ENCODE assay signal across 8 mouse cellular contexts in genomic region chr4:100130771-100131475, GRCm38 (mm10). TPM values are rescaled to one million over a fixed set of nuclear protein-coding genes. Genes with fewer than 3 reads are reported as not detected.
DNase-seq lines count a peak whose midpoint lies in the region; ATAC-seq lines count a peak whose summit lies in the region.

No protein-coding gene starts in this region.

- H3K27me3 ChIP-seq in kidney, embryonic 16.5 days (ENCODE audit: insufficient read depth, low read length), result no peaks in the 10 kb centered on the region
- H3K27me3 ChIP-seq in hindbrain, embryonic 14.5 days (ENCODE audit: control insufficient read depth, insufficient read depth, low read length), result no peaks in the 10 kb centered on the region

- no peaks in the 10 kb centered on the region for H3K36me3 ChIP-seq in kidney, embryonic 16.5 days (ENCODE audit: insufficient read depth, low read length)
- H3K36me3 ChIP-seq in hindbrain, embryonic 14.5 days (replicated peaks; ENCODE audit: control insufficient read depth, insufficient read depth), result no peaks in the 10 kb centered on the region

- ATAC-seq in kidney, embryonic 16.5 days (ENCODE audit: low FRiP score, low TSS enrichment), result no peak
- ATAC-seq in hindbrain, embryonic 14.5 days (ENCODE audit: low FRiP score), result no peak

- H3K9ac ChIP-seq in kidney, embryonic 16.5 days (replicated peaks; ENCODE audit: low read length), result no peak overlapping the region
- no peak overlapping the region for H3K9ac ChIP-seq in hindbrain, embryonic 14.5 days

- no peaks in the 10 kb centered on the region for H3K9me3 ChIP-seq in kidney, embryonic 16.5 days (ENCODE audit: low read length)
- H3K9me3 ChIP-seq in hindbrain, embryonic 14.5 days (ENCODE audit: control insufficient read depth, low read length), result no peaks in the 10 kb centered on the region

- H3K27ac ChIP-seq in kidney, embryonic 16.5 days (ENCODE audit: low read length), result no peak overlapping the region
- no peak overlapping the region for H3K27ac ChIP-seq in hindbrain, embryonic 14.5 days

- peaks cover 14% of the 10 kb centered on the region for H3K4me1 ChIP-seq in kidney, embryonic 16.5 days (ENCODE audit: insufficient read depth, low read length)
- H3K4me1 ChIP-seq in hindbrain, embryonic 14.5 days (replicated peaks; ENCODE audit: control insufficient read depth, insufficient read depth, low read length), result no peaks in the 10 kb centered on the region; the same call in 1 of the 2 replicates

- 72% methylated on average over 3 of the region's 3 CpGs for WGBS in kidney, embryonic 16.5 days
- 92% methylated on average over 3 of the region's 3 CpGs for WGBS in hindbrain, embryonic 14.5 days

- no peak overlapping the region for H3K4me2 ChIP-seq in kidney, embryonic 16.5 days (replicated peaks; ENCODE audit: low read depth, low read length)
- H3K4me2 ChIP-seq in hindbrain, embryonic 14.5 days (replicated peaks), result no peak overlapping the region

- peak; percentile 24 for DNase-seq in adrenal gland, adult 2 months
- no peak for DNase-seq in adrenal gland, adult 18-20 months (ENCODE audit: low spot score in 2 of 2)
- peak; percentile 25 for DNase-seq in kidney, adult 11 months
- peak; percentile 9 for DNase-seq in urinary bladder, postnatal 25 days (ENCODE audit: low spot score)
- no peak for DNase-seq in urinary bladder, adult 2 months (ENCODE audit: low spot score)
- DNase-seq in B cell, adult 2 months, result no peak
- DNase-seq in hindbrain, embryonic 14.5 days (ENCODE audit: low spot score), result no peak

- no peak overlapping the region for H3K4me3 ChIP-seq in kidney, embryonic 16.5 days (ENCODE audit: low read length)
- no peak overlapping the region for H3K4me3 ChIP-seq in hindbrain, embryonic 14.5 days (replicated peaks; ENCODE audit: low read length)

RNA-seq across cellular contexts. Expression of gene Ror1, which starts 35.3 kb away (rescaled TPM):
- 1 to 10 TPM; 4.4 to 6.4 TPM for total RNA-seq in adrenal gland, adult 2 months (2021)
- polyA plus RNA-seq in adrenal gland, adult 2 months (2012; rRNA removed), result 1.3 and 1.4 TPM in 2 replicates
- total RNA-seq in adrenal gland, adult 18-20 months (2021), result 1 to 10 TPM; 2.0 to 3.4 TPM
- 9.2 and 9.3 TPM in 2 replicates for polyA plus RNA-seq in kidney, embryonic 16.5 days (2015; fragmentation: Nextera tagmentation; extraction: Ambion mirVana)
- polyA plus RNA-seq in urinary bladder, adult 2 months (2012; rRNA removed), result 8.9 and 11.8 TPM in 2 replicates
- polyA plus RNA-seq in hindbrain, embryonic 14.5 days (2014; fragmentation: Nextera tagmentation; extraction: Ambion mirVana), result 1.5 and 1.8 TPM in 2 replicates

Comparison
In these comparisons a context has a peak if more than half of its experiments do, and no peak if none do; other contexts are left out.
1. DNase-seq: peak in adrenal gland, adult 2 months (single experiment), kidney, adult 11 months (single experiment) and urinary bladder, postnatal 25 days (single experiment); none in adrenal gland, adult 18-20 months (0 of 2), urinary bladder, adult 2 months (single experiment), B cell, adult 2 months (0 of 2) and hindbrain, embryonic 14.5 days (single experiment).